In the genomic region with DNA sequence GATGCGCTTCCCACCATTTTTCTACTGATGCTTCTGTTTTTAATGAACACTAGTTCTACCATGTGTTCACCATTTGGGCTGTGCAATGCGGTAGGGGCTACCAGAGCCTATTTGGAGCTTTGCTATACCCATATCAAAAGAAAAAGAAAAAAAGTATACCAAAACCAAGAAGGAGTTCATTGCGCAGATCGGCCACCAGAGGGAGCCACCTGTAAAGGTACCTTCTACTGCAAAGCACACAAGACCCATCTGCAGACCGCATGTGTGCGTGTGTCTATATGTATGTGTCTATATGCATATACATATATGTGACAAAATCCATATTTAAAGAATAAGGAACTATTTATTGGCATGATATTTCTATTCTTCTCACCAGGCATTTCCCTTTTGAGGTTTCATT, we compare ENCODE assay signal across 10 mouse cellular contexts.
DNase-seq lines count a peak whose midpoint lies in the region; ATAC-seq and TF ChIP-seq lines count a peak whose summit lies in the region.
"Had no signal": no experiment of that assay in that cellular context is flagged by ENCODE, and none has a peak within 500 bp of the region (broad histone marks: within the 10 kb centered on the region; RNA-seq: fewer than 3 reads in every experiment).

No protein-coding gene starts in this region.

- no peak overlapping the region for H3K27ac ChIP-seq in kidney, adult 2 months (ENCODE audit: insufficient read depth, low read depth, low read length)
- no peak overlapping the region for H3K27ac ChIP-seq in kidney, embryonic 16.5 days (ENCODE audit: low read length)
- H3K27ac ChIP-seq in forebrain, embryonic 11.5 days (ENCODE audit: low read depth, low read length), result no peak overlapping the region
- no peak overlapping the region for H3K27ac ChIP-seq in limb, embryonic 14.5 days (replicated peaks; ENCODE audit: low read depth, low read length)
- H3K27ac ChIP-seq: embryonic facial prominence, embryonic 15.5 days had no signal

- 21% methylated on average over 6 of the region's 6 CpGs for WGBS in kidney, adult 2 months
- WGBS in kidney, embryonic 16.5 days, result 22% methylated on average over 6 of the region's 6 CpGs
- 18% methylated on average over 6 of the region's 6 CpGs for WGBS in forebrain, embryonic 11.5 days
- 14% methylated on average over 6 of the region's 6 CpGs for WGBS in limb, embryonic 14.5 days

- H3K9me3 ChIP-seq in kidney, embryonic 16.5 days (ENCODE audit: low read length), result no peaks in the 10 kb centered on the region
- H3K9me3 ChIP-seq in forebrain, embryonic 11.5 days (ENCODE audit: control insufficient read depth, low read length), result no peaks in the 10 kb centered on the region
- no peaks in the 10 kb centered on the region for H3K9me3 ChIP-seq in limb, embryonic 14.5 days (ENCODE audit: control insufficient read depth, low read length)
- H3K9me3 ChIP-seq: embryonic facial prominence, embryonic 15.5 days had no signal

- no peak overlapping the region for H3K4me3 ChIP-seq in kidney, adult 2 months (ENCODE audit: insufficient read depth, low read depth, low read length)
- H3K4me3 ChIP-seq in kidney, embryonic 16.5 days (ENCODE audit: low read length), result no peak overlapping the region
- H3K4me3 ChIP-seq in forebrain, embryonic 11.5 days (ENCODE audit: low read depth, low read length), result no peak overlapping the region
- no peak overlapping the region for H3K4me3 ChIP-seq in limb, embryonic 14.5 days (replicated peaks; ENCODE audit: low read length)
- H3K4me3 ChIP-seq: embryonic facial prominence, embryonic 15.5 days; myocyte had no signal

- H3K4me1 ChIP-seq in kidney, adult 2 months (ENCODE audit: control insufficient read depth, insufficient read depth, low read length), result peaks cover 4% of the 10 kb centered on the region; the same call in 1 of the 2 replicates
- no peaks in the 10 kb centered on the region for H3K4me1 ChIP-seq in kidney, embryonic 16.5 days (ENCODE audit: insufficient read depth, low read length)
- H3K4me1 ChIP-seq in forebrain, embryonic 11.5 days (replicated peaks; ENCODE audit: control insufficient read depth, insufficient read depth, low read length), result no peaks in the 10 kb centered on the region
- no peaks in the 10 kb centered on the region for H3K4me1 ChIP-seq in limb, embryonic 14.5 days (ENCODE audit: control insufficient read depth, insufficient read depth, low read length)
- H3K4me1 ChIP-seq: embryonic facial prominence, embryonic 15.5 days had no signal

- peak; percentile 42 for DNase-seq in kidney, adult 2 months
- DNase-seq in brain, embryonic 18.5 days (ENCODE audit: low read depth, low spot score), result peak; percentile 14
- DNase-seq in forebrain, embryonic 11.5 days (ENCODE audit: low spot score), result peak; percentile 77
- DNase-seq in kidney, adult 8-10 months, result peak; percentile 35 to 53
- peak; percentile 68 for DNase-seq in limb, embryonic 14.5 days (ENCODE audit: low spot score)
- peak; percentile 38 for DNase-seq in ovary, postnatal 14 days (ENCODE audit: low spot score)
- peak; percentile 51 to 70 for DNase-seq in thymus, postnatal 10 days (ENCODE audit: low spot score in 2 of 2)

- TF ChIP-seq POLR2A in kidney, adult 2 months (IDR thresholded peaks at IDR 0.05; ENCODE audit: low read depth, low read length), result no peak
- no peak for TF ChIP-seq POLR2A in limb, embryonic 14.5 days (IDR thresholded peaks at IDR 0.05; ENCODE audit: borderline replicate concordance, extremely low read depth, insufficient read depth, insufficient read length)

- no peak overlapping the region for H3K4me2 ChIP-seq in kidney, embryonic 16.5 days (replicated peaks; ENCODE audit: low read depth, low read length)
- H3K4me2 ChIP-seq in forebrain, embryonic 11.5 days (ENCODE audit: low read depth, low read length, severe bottlenecking), result no peak overlapping the region
- H3K4me2 ChIP-seq in limb, embryonic 14.5 days (replicated peaks; ENCODE audit: low read depth, low read length, severe bottlenecking), result no peak overlapping the region
- H3K4me2 ChIP-seq: embryonic facial prominence, embryonic 15.5 days had no signal

- peak; percentile 68 for TF ChIP-seq CTCF in kidney, adult 2 months (conservative IDR thresholded peaks at IDR 0.05; ENCODE audit: insufficient read depth, insufficient read length, low read depth, low read length)

- H3K9ac ChIP-seq in kidney, embryonic 16.5 days (replicated peaks; ENCODE audit: low read length), result no peak overlapping the region
- H3K9ac ChIP-seq in forebrain, embryonic 11.5 days (ENCODE audit: low read length), result no peak overlapping the region
- no peak overlapping the region for H3K9ac ChIP-seq in limb, embryonic 14.5 days (ENCODE audit: low read depth, low read length, severe bottlenecking)
- H3K9ac ChIP-seq: embryonic facial prominence, embryonic 15.5 days had no signal

- H3K36me3 ChIP-seq in kidney, adult 2 months (ENCODE audit: control insufficient read depth, insufficient read depth, low read length), result no peaks in the 10 kb centered on the region
- no peaks in the 10 kb centered on the region for H3K36me3 ChIP-seq in kidney, embryonic 16.5 days (ENCODE audit: insufficient read depth, low read length)
- H3K36me3 ChIP-seq in forebrain, embryonic 11.5 days (ENCODE audit: control insufficient read depth, insufficient read depth, low read length), result no peaks in the 10 kb centered on the region
- no peaks in the 10 kb centered on the region for H3K36me3 ChIP-seq in limb, embryonic 14.5 days (ENCODE audit: control insufficient read depth, insufficient read depth, low read length)
- H3K36me3 ChIP-seq: embryonic facial prominence, embryonic 15.5 days had no signal

- no peaks in the 10 kb centered on the region for H3K27me3 ChIP-seq in kidney, adult 2 months (replicated peaks; ENCODE audit: control insufficient read depth, insufficient read depth, low read length)
- H3K27me3 ChIP-seq in kidney, embryonic 16.5 days (ENCODE audit: insufficient read depth, low read length), result peaks cover 4% of the 10 kb centered on the region
- no peaks in the 10 kb centered on the region for H3K27me3 ChIP-seq in forebrain, embryonic 11.5 days (ENCODE audit: control insufficient read depth, insufficient read depth, low read length)
- H3K27me3 ChIP-seq in limb, embryonic 14.5 days (ENCODE audit: control insufficient read depth, insufficient read depth, low read length), result no peaks in the 10 kb centered on the region

- ATAC-seq in kidney, embryonic 16.5 days (ENCODE audit: low FRiP score, low TSS enrichment), result no peak
- ATAC-seq in forebrain, embryonic 11.5 days (replicated peaks; ENCODE audit: low FRiP score), result no peak
- no peak for ATAC-seq in limb, embryonic 14.5 days (ENCODE audit: low FRiP score, low read depth)

Comparison
In these comparisons a context has a peak if more than half of its experiments do, and no peak if none do; other contexts are left out.
1. DNase-seq: peak in every context shown above with its lines; median percentile 77 in forebrain, embryonic 11.5 days; 68 in limb, embryonic 14.5 days; 60 in thymus, postnatal 10 days; 44 in kidney, adult 8-10 months; 42 in kidney, adult 2 months; 38 in ovary, postnatal 14 days; 14 in brain, embryonic 18.5 days.